Mouse (Mus musculus): ENCODE data around the gene 1700122O11Rik.

GRCm38 (mm10) chr17:48052338-48053067, 14.4 kb upstream of the 1700122O11Rik start:
- TF ChIP-seq CTCF (conservative IDR thresholded peaks at IDR 0.05; ENCODE audit: insufficient read depth, insufficient read length, low read depth, low read length) (no peak), POLR2A (IDR thresholded peaks at IDR 0.05; ENCODE audit: low read depth, low read length) (no peak)
